Mouse (Mus musculus) olfactory bulb, adult 2 months (tissue): ENCODE data around the gene Shisa7.

Source experiments
- CTCF ChIP-seq: fragments of 200-500 bp; IDR thresholded peaks from 2 replicates; pipeline ENCODE4 v1.5.1; 2012; ENCODE audit warnings: low read depth, mild to moderate bottlenecking, low read length, moderate library complexity; ENCODE audit not compliant: insufficient read depth
- POLR2A ChIP-seq: fragments of 200-500 bp; IDR thresholded peaks from 2 replicates; pipeline ENCODE4 v1.6.1; 2012; ENCODE audit warnings: mild to moderate bottlenecking, low read depth, low read length, moderate library complexity; ENCODE audit not compliant: insufficient read depth

GRCm38 (mm10) chr7:4795767-4796433 is 48.6 kb downstream of the Shisa7 start:
- TF ChIP-seq CTCF = no peak
- no peak for TF ChIP-seq POLR2A
